Mouse (Mus musculus) embryo, embryonic 11 days (tissue): ENCODE data around the gene Kif1bp.
A peak's percentile ranks its signal among the peaks of the same experiment; 100 is the strongest.

ENCODE experiments used
- DNase-seq: peaks from one replicate; pipeline ENCODE4 v3.0.0-alpha.2; 2015

Gene Kif1bp

DNA sequence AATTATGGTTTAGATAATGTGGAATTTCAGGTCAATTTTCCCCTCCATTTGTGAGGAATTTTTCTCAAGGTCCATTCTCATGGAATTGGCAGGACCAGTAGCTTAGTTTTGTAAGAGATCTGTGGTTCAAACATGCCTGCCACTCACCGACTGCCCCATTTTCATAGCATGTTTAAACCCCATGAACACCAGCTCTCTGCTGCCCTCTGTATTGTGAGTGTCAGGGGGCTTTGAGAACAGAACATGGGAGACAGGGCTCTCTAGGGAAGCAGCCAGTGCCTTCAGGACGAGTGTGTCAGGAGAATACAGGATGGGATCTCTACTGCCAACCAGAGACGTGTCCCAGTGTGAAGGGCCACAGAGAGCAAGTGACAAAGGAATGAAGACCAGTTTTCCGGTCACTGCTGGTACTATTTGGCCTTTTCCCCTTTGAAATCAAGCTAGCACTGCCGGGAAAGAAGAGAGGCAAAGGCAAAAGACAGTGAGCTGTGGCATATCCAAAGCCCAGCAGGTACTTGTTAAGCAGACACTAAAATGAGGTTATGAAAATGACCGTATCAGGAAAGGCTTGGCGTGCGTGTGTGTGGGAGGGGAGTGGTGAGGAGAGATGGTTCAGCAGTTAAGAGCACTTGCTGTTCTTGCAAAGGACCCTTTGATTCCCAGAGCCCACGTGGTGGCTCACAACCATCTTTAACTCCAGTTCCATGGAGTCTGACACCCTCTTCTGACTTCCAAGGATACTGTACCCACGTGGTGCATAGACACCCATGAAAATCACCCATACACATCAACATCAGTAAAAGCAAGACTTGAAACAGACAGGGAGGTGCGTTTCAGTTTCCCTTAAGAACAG is 22.3 kb downstream of the Kif1bp start:
- DNase-seq: no peak

DNA sequence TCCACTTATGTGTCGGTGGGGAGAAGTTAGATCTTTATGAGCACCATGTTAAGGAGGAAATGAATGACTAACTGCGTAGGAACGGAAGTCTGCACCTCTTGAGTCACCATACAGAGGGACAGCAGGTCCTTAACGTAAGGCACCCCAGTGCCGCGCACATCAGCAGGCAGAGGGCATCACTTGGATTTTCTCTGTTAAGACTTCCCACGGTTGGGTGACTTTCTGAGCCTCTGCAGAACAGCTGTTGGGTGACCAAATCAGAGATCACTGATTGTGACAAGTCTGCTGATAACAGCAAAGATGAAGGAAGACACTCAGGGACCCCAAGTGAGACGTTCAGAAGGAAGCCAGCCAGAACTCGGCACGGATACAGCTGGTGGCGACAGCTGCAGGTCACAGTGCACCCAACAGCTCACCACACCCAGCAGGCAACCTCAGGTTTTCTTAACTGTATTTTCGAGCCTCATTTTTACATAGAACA is 24.6 kb downstream of the Kif1bp start:
- DNase-seq: no peak

DNA sequence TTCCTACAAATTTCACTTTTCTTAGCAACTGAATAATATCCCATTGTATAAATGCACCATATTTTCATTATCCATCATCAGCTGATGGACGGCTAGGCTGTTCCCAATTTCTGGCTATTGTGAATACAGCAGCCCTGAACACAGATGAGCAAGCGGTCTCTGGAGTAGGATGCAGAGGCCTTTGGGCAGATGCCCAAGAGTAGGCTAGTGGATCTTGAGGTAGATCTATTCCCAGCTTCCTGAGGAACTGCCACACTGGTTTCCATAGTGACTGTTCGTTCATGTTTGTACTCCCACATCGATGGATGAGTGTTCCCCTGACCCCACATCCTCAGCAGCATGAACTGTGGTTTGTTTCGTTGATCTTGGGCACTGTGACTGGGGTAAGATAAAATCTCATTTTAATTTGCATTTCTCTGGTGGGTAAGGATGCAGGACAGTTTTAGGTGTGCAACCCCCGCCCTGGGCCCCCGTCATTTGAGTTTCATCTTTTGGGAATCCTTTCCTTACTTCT is 27.4 kb downstream of the Kif1bp start:
- DNase-seq: no peak

DNA sequence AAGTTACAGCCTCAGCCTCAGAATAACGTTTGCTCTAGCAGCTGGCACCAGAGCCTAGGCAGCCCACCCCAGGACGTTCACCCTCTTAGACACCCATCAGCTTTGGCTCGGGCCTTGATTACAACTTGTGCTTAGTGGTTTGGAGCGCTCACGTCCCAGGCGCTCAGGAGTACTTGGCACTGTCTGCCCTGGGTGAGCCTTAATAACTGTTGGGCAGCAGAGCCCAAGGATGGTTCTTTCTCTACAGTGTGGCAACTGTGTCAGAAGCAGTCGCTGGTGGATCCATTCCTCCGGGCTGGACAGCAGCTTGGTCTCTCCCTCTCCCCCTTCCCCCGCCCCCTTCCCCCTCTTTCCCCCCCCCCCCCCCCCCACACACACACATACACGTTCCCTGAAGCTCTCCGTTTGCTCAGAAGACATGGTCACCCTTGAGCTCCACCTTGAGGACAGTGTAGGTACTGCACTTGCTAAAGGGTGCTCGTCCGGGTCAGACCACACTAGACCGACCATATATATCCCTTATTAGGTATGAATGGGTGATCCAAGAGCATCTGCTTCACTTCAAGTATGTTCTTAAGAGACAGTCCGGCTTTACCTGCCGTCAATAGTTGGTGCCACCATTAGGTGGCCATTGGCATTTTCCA is 28.6 kb downstream of the Kif1bp start:
- DNase-seq: peak; percentile 68

DNA sequence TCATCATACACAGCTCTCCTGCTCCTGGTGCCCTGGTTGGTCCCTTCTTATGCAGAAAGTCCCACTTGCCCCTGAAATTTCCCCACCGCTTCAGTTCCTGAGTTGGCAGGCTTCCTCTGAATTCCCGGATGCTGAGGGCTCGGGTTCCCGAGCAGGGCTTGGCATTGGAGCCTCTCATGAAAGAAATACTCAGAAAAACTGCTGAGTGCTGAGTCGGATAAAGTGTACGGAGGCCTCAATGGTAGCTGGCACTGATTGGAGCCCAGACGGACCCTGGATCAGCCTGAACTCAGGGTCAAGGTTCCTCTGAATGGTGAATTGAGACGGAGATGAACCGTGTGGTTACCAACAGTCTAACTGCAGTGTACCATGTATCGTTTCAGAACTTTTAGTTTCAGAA is 31.8 kb downstream of the Kif1bp start:
- no peak for DNase-seq

DNA sequence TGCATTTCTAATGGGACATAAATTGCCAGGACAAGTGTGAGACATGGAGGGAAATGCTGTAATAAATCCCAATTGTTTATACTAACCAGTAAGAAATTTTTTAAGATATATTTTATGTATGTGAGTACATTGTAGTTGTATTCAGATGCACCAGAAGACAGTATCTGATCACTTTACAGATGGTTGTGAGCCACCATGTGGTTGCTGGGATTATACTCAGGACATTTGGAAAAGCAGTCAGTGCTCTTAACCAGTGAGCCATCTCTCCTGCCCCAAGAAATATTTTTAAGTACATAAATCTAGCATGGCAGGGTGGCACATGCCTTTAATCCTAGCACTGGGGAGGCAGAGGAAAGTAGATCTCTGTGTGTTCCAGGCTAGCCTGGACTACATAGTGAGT is 32.5 kb downstream of the Kif1bp start:
- no peak for DNase-seq

DNA sequence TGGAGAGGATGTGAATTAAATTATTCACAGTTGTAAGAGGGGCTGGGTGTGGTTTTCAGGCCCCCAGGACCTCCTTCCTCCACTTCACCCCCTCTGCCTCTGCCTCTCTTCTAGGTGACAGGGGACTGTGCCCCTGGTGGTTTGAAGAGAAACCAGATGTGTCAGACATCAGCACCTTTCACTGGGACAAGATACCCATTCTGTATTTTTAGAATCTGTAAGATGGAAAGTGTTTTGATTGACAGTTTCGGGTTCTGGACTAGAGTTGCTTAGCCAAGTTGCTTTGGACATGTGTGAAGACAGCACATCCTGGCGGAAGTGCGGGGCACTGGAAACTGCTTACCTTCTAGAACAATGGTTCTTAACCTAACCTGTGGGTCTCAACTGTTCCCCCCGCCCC is 33.9 kb downstream of the Kif1bp start:
- DNase-seq: no peak

DNA sequence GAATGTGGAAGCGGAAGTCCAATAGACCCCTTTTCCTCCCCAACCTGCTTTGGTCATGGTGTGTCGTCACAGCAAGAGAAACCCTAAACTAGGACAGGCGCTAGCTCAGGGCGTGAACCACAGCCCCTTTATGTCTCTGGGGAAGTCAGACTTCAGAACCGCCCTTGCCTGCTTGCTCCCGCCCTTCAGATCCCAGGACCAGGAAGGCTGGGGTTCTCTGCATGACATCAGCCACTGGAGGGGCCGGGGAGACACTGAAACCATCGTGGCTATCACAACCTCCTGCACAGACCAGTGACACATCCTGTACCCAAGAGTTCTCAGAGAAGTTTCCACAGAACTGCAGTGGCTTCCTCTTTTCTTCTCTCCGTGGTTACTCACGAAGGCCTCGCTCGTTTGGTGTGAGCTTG is 34.9 kb downstream of the Kif1bp start:
- DNase-seq: no peak

DNA sequence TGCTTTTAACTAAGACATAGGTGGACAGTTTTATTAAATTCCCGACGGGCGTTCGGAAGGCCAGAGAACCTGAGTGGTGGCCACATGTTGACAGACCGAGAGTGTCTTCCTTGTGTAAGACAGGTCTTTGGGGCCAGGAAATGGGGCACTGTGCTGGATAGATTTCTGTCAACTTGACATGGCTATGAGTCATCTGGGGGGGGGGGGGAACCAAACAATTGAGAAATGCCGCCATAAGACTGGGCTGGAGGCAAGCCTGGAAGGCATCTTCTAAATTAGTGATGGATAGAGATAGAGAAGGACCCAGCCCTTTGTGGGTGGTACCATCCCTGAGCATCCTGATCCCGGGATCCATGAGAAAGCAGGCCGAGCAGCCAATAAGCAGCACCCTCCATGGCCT is 35.3 kb downstream of the Kif1bp start:
- no peak for DNase-seq

DNA sequence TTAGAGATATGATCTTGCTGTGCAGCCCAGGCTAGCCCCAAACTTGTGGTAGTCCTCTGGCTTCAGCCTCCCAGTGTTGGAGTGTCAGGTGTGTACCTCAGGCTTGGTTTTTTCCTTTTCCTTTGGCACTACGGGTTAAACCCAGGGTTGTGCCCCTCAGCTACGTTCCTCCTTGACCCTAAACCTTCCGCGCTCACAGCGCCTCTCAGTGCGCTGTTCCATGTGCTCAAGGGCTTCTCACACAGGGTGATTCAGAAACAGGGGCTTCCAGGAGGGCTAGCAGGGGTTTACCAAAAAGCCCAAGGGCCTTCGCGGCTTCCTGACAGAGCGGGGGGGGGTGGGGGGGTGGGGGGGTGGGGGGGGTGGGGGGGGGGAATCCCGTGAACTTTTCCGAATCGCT is 35.8 kb downstream of the Kif1bp start:
- no peak for DNase-seq

DNA sequence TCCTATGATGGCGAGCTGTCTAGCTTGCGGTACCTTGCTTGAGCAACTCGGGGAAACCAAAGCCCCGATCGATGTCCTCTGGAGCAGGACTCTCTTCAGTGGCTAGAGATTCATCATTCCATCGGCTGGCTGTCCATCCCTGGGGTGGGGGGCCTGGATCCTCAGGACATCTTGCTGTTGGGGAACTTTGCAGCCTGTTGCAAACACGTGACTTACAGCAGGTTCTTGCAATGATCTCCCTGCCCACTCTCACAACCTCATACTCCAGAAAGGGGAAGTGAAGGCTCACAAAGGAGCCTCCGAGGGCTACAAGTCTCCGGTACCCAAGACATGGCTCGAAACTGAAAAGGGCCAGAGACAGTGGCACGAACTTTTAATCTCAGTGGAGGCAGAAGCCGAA is 36.8 kb downstream of the Kif1bp start:
- no peak for DNase-seq

DNA sequence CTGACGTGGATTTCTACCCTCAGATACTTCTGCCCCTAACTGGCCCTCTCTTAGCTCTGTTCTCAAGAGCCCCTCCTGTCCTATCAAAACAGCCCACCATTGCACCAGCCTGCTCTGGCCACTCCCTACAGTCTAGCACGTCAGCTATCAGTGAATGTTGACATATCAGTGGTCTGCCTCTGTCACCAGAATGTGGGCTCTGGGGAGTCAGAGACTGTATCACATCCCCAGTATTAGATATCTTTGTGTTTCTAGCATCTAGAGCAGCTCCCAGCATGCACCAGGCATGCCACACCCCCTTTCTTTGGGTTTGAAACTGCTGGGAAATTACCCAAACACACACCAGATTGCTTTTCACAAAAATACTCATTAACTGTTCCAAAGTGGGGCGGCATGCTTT is 37.5 kb downstream of the Kif1bp start:
- no peak for DNase-seq

DNA sequence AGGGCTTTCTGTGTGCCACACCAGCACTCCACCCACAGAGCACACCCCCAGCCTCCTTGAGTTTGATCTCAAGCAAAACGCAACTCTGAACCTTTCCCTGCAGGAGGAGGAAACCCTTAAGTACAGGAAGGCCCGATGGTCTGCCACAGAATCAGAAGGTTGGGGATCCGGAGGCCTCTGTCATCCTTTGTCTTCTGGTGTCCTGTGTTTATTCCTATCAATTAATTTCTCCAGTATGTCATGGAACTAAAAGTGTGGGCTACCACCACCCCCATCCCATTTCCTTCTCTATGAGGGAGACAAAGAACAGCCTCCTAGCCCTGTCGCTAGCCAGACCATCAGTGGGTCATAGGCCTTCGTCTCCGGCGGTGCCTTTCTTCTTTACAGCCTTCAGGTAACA is 43.7 kb downstream of the Kif1bp start:
- no peak for DNase-seq

DNA sequence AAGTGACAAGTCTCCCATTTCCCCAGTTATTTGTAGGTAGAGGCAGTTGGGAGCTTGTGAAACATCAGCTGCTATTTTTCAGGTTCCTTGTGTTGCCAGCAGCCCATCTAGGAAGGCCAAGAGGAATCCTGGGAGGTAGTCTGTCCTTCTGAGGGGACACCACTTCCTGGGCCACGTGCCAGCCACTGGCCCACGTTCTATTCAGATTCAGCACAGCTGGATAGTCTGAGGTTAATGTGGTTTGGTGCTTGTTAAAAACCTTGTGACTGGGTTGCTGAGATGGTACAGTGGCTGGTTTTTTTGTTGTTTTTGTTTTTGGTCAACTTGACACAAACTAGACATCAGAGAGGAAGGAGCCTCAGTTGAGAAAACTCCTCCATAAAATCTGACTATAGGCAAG is 45.4 kb downstream of the Kif1bp start:
- no peak for DNase-seq

DNA sequence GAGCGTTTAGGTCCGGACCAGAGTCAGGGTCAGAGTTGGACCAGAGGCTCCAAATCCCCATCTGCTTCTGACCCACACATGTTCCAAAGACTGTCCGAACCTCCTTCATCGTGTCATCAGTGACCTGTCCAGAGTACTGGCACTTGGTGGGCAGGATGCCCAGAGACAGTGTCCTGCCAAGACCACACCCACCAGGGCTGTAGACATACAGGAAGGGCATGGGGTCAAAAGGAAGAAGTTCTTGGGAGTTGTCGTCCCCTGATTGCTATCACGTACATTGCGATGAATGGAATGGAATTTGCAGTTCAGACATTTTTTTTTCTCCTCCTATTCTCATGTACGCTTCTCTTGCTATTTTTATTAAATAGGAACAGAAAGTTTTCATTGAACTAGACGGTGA is 48.1 kb downstream of the Kif1bp start:
- no peak for DNase-seq

DNA sequence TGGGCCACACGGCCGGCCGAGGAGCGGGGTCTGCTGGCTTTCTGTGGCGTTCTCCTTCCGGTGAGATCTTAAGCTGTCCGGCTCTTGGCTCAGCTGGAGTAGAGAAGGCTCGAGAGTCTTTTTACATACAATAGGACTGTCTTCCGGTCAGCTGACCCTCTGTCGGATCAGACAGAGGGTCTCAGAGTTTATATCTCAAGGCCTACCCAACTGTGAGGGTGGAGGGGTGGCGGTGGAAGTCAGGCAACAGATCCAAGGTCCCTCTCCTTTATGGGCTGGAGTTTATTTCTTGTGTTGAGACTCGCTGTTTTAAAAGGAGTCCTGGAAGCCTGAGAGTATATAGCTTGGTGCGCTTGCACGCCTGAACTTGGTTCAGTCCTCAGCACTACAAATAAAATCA is 50.9 kb downstream of the Kif1bp start, which contains the start of gene Srgn:
TSS of gene Srgn (minus strand) at position 101 of the 400 bp plus-strand sequence.
- DNase-seq: no peak

DNA sequence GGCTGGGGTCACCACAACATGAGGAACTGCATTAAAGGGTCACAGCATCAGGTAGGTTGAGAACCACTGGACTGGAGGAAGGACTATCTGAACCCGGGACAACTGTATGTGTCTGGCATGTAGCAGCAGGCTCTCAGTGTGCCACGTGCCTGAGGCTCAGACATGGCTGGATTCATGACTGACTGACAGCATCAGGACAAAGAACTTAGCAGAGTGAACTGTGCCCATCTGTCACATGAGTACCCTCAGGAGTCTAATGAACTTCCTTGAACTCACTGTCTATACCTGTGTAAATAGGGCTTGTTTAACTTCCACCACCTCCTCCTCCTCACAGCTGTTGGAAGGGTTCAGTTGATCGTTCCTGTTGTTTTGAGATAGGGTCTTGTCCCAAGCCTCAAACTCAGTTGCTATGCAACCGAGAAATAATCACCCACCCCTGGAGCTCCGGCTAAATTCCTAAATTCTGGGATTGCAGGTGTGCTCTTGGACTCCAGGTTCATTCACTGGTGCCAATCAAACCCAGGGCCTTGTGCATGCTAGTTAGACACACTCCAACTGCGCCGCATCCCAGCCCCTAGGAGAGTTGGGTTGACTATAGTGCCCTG is 55.8 kb downstream of the Kif1bp start:
- DNase-seq: no peak

DNA sequence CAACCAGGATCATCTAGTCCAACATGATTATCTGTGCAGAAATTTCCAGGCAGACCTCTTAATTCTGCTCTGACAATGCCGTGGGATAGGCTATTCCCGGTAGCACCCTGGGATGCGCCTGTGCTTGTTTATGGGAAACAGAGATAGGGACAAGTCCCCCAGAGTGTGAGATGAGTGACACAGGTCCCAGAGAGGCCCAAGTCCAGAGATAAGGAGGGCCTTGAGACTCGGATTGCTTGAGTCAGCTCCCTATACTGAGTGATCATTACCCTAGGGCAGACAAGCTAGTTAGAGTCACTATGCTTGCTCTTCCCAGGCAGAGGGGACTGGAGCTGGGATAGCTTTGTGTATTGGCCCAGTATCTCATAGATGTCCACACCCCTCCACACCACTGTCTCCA is 56.5 kb downstream of the Kif1bp start:
- no peak for DNase-seq

DNA sequence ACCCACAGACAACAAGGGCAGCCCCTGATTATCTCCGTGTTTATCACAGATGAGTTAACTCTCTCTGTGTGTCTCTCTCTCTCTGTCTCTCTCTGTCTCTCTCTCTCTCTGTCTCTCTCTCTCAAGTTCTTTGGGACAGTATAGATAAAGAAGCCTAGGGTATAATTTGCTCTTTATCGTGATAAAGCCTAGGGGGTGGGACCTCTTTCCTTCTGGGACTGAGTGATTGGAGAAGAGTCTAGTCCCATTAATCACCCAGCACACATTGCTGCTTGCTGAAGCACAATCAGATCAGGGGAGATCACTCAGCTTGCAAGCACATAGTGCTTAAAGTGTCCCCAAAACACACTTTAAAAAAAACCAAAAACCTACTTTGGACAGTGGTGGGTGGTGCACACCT is 57.3 kb downstream of the Kif1bp start:
- no peak for DNase-seq

DNA sequence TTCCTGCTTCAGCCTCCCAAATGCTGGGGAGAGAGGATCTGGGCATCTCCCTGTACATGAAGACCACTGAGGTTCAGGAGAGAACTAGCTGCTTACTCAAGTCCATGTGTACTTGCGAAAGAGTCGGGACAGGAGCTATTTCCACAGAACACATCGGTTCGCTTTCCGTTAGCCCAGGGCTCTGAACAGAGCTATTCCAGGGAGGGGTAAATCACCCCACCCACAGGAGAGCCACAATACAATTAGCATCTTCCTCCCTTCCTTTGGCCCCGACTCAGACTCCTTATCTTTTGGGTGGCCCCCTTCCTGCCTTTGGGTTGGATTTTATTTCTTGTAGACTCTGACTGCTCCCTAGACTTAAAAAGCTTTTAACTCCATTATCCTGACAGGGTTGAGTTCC is 60.7 kb downstream of the Kif1bp start:
- DNase-seq: no peak

DNA sequence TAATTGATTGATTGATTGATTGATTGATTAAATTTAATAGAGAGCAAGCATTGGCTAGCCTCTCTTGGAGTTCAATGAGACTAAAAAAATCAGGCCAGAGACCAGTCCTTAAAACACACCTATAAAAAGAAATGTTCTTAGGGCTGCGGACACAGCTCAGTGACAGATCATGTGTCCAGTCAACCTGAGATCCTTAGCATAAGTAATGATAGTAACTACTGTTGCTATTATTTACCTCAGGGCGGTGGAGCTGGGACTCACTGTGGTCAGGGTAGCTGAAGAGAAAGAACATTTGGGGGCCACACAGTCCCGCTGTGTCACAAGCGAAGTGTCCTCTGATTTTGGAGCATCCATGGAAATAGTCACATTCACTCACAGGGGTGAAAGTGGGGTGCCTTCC is 65.4 kb downstream of the Kif1bp start:
- no peak for DNase-seq

DNA sequence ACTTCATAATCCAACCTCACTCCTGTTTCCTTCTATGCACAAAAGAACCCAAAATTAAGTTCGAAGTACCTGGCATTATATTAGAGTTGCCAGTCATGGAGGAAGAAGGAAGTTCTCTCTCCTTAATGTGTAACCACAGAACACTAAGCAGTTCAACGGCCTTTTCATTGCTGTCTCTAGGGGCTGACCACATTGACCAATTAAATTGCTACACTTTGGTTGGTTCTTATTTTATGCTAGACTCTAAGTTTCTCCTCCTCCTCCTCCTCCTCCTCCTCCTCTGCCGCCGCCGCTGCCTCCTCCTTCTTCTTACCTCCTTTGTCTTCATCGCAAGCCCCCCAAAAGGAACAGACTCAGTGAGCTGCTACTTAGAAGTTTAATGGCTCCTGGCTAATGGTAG is 66.7 kb downstream of the Kif1bp start:
- no peak for DNase-seq

DNA sequence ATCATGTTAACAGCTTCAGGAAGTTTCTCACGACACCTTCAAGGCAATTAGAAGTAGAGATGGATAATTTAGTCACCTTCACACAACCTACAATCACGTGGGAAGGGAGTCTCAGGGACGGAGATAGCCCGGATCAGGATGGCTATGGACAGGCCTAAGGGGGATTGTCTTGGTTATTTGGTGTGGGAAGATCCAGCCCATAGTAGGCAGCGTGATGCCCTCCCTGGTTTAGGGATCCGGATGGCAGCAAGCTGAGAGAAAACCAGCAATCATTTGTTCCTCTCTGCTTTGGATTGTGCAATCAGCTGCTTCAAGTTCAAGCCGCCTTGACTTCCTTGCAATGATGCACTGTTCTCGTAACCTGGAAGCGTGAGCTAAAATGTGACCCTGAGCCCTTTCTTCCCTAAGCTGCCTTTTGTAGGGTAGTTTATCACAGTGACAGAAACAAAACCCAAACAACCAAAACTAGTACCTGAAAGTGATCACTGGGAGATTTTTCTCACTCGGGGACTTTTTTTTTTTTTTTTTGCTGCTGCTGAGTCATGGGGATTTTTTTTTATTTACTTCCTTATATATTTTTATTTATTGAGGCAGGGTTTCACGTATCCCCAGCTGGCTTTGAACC is 69.1 kb downstream of the Kif1bp start:
- no peak for DNase-seq
